In the genomic region with DNA sequence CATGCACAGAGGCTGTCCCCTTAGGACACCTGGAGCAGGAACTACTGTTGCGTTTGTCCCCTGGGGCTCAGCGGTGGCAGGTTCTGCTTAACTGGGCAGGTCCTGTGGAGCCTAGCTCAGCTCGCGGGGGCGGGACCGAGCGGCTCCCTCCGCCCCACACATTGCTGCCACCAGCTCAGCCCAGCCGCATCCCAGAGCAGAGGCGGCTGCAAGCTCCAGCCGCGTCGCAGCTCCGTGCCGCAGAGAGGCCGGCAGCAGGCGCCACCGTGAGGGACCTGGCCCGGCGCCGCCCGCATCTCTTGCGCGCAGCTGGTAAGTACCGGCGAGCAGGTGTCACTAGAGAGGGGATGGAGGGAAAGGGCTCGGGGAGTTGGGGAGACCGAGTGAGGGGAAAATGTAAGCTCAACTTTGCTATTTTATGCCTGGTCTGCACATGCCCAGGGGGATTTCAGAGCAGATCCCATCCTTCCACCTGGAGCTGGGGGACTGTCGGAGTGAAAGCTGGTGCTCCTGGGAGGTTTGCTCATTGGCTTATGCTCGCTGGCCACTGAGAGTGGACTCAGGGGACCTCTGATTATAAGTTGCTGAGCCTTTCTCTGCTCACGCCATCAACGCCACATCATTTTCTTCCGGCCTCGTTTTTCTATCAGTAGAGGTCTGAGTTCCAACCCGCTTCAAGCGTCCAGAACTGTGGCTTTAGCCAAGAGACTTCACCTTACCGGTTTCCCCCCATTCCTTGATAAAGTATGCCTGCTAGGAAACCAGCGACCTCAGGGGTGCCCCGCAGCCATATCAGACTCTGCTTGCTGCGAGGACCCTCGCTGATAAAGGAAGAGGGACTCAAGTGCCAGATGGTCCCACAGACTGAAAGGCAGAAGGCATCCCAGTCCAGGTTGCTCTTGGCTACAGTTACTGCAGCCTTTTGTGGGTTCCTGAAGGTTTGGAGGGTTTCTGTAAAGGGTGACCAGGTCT, we compare ENCODE assay signal across 8 mouse cellular contexts. TPM values are rescaled to one million over a fixed set of nuclear protein-coding genes. Genes with fewer than 3 reads are reported as not detected.
DNase-seq lines count a peak whose midpoint lies in the region; ATAC-seq lines count a peak whose summit lies in the region.

A gene (plus strand): TSS at position 86 of the 972 bp plus-strand sequence.

- no peaks in the 10 kb centered on the region for H3K9me3 ChIP-seq in hindbrain, embryonic 16.5 days (ENCODE audit: control insufficient read depth, low read length)

- no peaks in the 10 kb centered on the region for H3K27me3 ChIP-seq in hindbrain, embryonic 16.5 days (replicated peaks; ENCODE audit: control insufficient read depth, insufficient read depth, low read length)

- H3K9ac ChIP-seq in hindbrain, embryonic 16.5 days (ENCODE audit: low read depth, low read length) = peak within 1 kb of the TSS; percentile 70

- H3K4me1 ChIP-seq in hindbrain, embryonic 16.5 days (ENCODE audit: control insufficient read depth, insufficient read depth, low read depth, low read length) = peaks cover 5% of the 10 kb centered on the region; the same call in 1 of the 2 replicates

- peak; percentile 98 for ATAC-seq in hindbrain, embryonic 16.5 days

- H3K4me3 ChIP-seq in hindbrain, embryonic 16.5 days (ENCODE audit: low read length) = peak within 1 kb of the TSS; percentile 53

- H3K27ac ChIP-seq in hindbrain, embryonic 16.5 days (ENCODE audit: low read depth, low read length) = no peak within 1 kb of the TSS; the same call in 1 of the 2 replicates

- H3K36me3 ChIP-seq in hindbrain, embryonic 16.5 days (ENCODE audit: control insufficient read depth, insufficient read depth, low read length) = no peaks in the 10 kb centered on the region

- peak; percentile 1 for DNase-seq in T-cell, adult 2 months (ENCODE audit: low spot score)
- DNase-seq in cerebellum, adult 9-11 months = peak; percentile 91
- peak; percentile 37 to 46 for DNase-seq in frontal cortex, postnatal 10 days (ENCODE audit: low spot score in 2 of 2)
- DNase-seq in left cerebral cortex, adult 18-20 months (ENCODE audit: low spot score in 2 of 2) = peak; percentile 64 to 76
- peak; percentile 52 for DNase-seq in lung, postnatal 14 days
- peak; percentile 24 for DNase-seq in retina, postnatal 7 days (ENCODE audit: low read depth, low spot score)
- DNase-seq in thymus, postnatal 36 days = peak; percentile 18 to 33

- WGBS in hindbrain, embryonic 16.5 days = 2% methylated on average over 40 of the region's 41 CpGs

- peak within 1 kb of the TSS; percentile 83 for H3K4me2 ChIP-seq in hindbrain, embryonic 16.5 days (ENCODE audit: low read length)

RNA-seq across cellular contexts. Expression of the gene that starts here (rescaled TPM):
- 6.0 and 7.2 TPM in 2 replicates for polyA plus RNA-seq in hindbrain, embryonic 16.5 days (2015; fragmentation: Nextera tagmentation; extraction: Ambion mirVana)
- 10 to 100 TPM; 15.7 to 16.7 TPM for total RNA-seq in left cerebral cortex, adult 18-20 months (2021)

Comparison
In these comparisons a context has a peak if more than half of its experiments do, and no peak if none do; other contexts are left out.
1. DNase-seq: peak in every context shown above with its lines; median percentile 91 in cerebellum, adult 9-11 months; 70 in left cerebral cortex, adult 18-20 months; 52 in lung, postnatal 14 days; 42 in frontal cortex, postnatal 10 days; 26 in thymus, postnatal 36 days; 24 in retina, postnatal 7 days; 1 in T-cell, adult 2 months.